Mouse (Mus musculus): ENCODE data around the gene Thap4. TPM values are rescaled to one million over a fixed set of nuclear protein-coding genes. Genes with fewer than 3 reads are reported as not detected.

Thap4 gene
- polyA plus RNA-seq, 1 experiment from 2014 or later: 58.4 TPM

DNA sequence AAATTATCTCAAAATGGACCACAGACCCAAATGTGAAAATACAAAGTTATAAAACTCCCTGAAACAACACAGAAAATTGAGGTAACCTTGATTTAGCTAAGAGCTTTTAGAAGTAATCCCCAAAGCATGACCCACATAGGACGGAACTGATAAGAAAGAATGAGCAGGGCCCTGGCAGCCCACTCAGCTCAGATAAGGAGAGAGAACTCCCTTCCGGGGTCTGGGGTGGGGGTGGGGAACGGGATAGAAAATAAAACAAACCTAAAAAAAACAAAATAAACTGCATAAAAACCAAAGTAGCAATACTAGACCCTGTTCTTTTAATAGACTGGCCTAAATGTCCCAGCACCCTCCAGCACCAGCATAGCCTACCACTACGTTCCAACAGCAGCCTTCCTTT is 12.7 kb downstream of the Thap4 start:
- Histone ChIP-seq H3K4me1 (no peaks in the 10 kb centered on the region), H3K36me3 (peaks cover 35% of the 10 kb centered on the region; the same call in 1 of the 2 replicates), H3K4me2 (no peak overlapping the region), H3K4me3 (no peak overlapping the region), H3K27me3 (no peaks in the 10 kb centered on the region), H3K27ac (no peak overlapping the region), H3K9me3 (0 out of 2 replicates have a peak, but pooled peaks cover 2% of the 10 kb centered on the region), H3K9ac (no peak overlapping the region)
- ATAC-seq (ENCODE audit: insufficient number of reproducible peaks, insufficient read depth, low FRiP score, low TSS enrichment, low read depth): no peak
- 91% methylated on average over 4 of the region's 4 CpGs for WGBS

DNA sequence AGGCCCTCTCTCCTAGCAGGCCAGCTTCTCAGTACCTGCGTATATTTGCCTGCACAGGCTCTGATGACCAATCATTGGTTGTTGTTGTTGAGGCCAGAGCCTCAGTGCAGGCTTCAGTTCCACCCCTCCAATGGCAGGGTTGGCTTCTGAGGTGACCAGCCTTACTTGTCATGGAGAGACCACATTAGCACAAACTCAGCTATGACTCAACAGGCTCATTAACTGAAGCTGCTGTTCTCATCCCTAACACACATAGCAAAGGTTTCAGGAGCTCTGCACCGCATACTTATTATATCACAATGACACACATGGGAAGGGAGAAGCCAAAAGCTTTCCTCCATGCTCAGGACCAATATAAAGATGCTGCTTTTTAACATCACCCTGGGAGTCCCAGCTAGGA is 14.0 kb downstream of the Thap4 start:
- H3K27me3 ChIP-seq: no peaks in the 10 kb centered on the region
- no peaks in the 10 kb centered on the region for H3K4me1 ChIP-seq
- H3K27ac ChIP-seq: no peak overlapping the region
- peaks cover 28% of the 10 kb centered on the region; the same call in 1 of the 2 replicates for H3K36me3 ChIP-seq
- 0 out of 2 replicates have a peak, but pooled peaks cover 2% of the 10 kb centered on the region for H3K9me3 ChIP-seq
- no peak overlapping the region for H3K4me2 ChIP-seq
- WGBS: 98% methylated on average over 2 of the region's 2 CpGs
- no peak overlapping the region for H3K9ac ChIP-seq
- H3K4me3 ChIP-seq: no peak overlapping the region
- no peak for ATAC-seq (ENCODE audit: insufficient number of reproducible peaks, insufficient read depth, low FRiP score, low TSS enrichment, low read depth)

- H3K4me3 ChIP-seq: no peak overlapping the region
- 94% methylated on average over 5 of the region's 5 CpGs for WGBS
- H3K4me2 ChIP-seq: no peak overlapping the region
- ATAC-seq (ENCODE audit: insufficient number of reproducible peaks, insufficient read depth, low FRiP score, low TSS enrichment, low read depth): no peak
- H3K27me3 ChIP-seq: no peaks in the 10 kb centered on the region
- no peak overlapping the region for H3K27ac ChIP-seq
- no peaks in the 10 kb centered on the region for H3K9me3 ChIP-seq
- no peaks in the 10 kb centered on the region for H3K4me1 ChIP-seq
- H3K9ac ChIP-seq: no peak overlapping the region
- peaks cover 8% of the 10 kb centered on the region; the same call in 1 of the 2 replicates for H3K36me3 ChIP-seq
These were observed 17.0 kb downstream of the Thap4 start for GRCm38 (mm10) chr1:93737711-93738110.

DNA sequence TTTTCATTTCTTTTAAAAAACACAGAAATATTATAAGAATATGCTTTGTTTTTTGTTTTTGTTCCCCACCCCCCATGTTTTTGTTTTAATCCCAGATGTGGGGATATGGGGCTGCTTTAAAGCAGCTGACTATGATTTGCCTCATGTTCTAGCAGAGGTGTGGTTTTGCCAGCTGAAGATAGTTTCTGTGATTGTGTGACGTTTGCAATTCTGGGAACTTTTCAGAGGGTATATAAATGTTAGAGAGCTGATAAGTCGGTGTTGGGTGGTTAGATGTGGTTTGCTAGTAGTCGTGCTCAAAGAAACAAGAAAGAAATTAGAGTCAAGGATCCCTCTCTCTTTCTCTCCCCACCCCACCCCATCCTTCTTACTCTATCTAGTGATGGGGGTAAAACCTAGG is 18.8 kb downstream of the Thap4 start:
- H3K27ac ChIP-seq: no peak overlapping the region
- H3K9me3 ChIP-seq: no peaks in the 10 kb centered on the region
- 0 out of 2 replicates have a peak, but pooled peaks cover 3% of the 10 kb centered on the region for H3K36me3 ChIP-seq
- no peak overlapping the region for H3K4me3 ChIP-seq
- no peak overlapping the region for H3K4me2 ChIP-seq
- no peaks in the 10 kb centered on the region for H3K27me3 ChIP-seq
- ATAC-seq (ENCODE audit: insufficient number of reproducible peaks, insufficient read depth, low FRiP score, low TSS enrichment, low read depth): no peak
- H3K9ac ChIP-seq: no peak overlapping the region
- H3K4me1 ChIP-seq: no peaks in the 10 kb centered on the region
- WGBS: 57% methylated on average over 3 of the region's 3 CpGs

DNA sequence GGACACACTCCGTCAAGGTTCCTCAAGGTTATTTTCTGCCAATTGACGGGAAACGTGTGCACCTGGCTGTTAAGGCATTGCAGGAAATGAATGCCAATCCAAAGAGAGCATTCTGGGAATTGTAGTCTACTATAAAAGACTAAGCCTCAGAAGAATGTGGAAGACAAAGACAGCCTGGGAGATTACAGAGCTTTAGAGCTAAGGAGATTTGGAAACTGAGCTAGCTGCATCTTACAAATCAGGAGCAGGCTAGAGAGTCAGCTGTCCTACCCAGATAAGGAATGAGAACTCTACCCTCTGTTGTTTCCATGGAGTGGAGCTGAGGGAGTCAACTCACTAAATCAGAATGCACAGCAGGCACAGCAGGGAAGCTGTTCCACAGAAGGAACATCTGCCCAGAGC is 22.8 kb downstream of the Thap4 start:
- 0 out of 2 replicates have a peak, but pooled peaks cover 10% of the 10 kb centered on the region for H3K36me3 ChIP-seq
- H3K4me3 ChIP-seq: no peak overlapping the region
- 20% methylated on average over 3 of the region's 3 CpGs for WGBS
- ATAC-seq (ENCODE audit: insufficient number of reproducible peaks, insufficient read depth, low FRiP score, low TSS enrichment, low read depth): no peak
- H3K9ac ChIP-seq: no peak overlapping the region
- H3K4me1 ChIP-seq: no peaks in the 10 kb centered on the region
- no peaks in the 10 kb centered on the region for H3K9me3 ChIP-seq
- H3K27me3 ChIP-seq: no peaks in the 10 kb centered on the region
- no peak overlapping the region for H3K4me2 ChIP-seq
- no peak overlapping the region for H3K27ac ChIP-seq

DNA sequence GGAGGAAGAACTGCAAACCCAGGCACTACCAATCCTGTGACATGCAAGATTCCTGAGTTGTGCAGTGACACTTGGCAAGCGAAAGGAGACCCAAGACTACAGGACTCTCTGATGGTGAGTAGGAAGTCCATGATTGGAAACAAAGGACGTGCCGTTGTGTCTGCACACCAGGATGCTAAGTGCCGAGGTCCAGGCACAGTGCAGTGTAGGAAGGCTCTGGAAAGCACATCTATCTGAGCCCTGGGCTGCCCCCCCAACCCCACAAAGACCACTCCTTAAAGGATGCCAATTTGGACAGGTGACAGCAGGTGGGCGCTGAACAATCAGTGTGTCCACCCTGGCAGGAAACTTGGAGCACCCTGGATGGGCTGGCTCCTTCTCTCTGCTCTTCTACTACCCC is 23.6 kb downstream of the Thap4 start:
- no peaks in the 10 kb centered on the region for H3K9me3 ChIP-seq
- no peaks in the 10 kb centered on the region for H3K4me1 ChIP-seq
- H3K27me3 ChIP-seq: no peaks in the 10 kb centered on the region
- ATAC-seq (ENCODE audit: insufficient number of reproducible peaks, insufficient read depth, low FRiP score, low TSS enrichment, low read depth): no peak
- WGBS: 91% methylated on average over 5 of the region's 5 CpGs
- 0 out of 2 replicates have a peak, but pooled peaks cover 10% of the 10 kb centered on the region for H3K36me3 ChIP-seq
- no peak overlapping the region for H3K27ac ChIP-seq
- H3K4me3 ChIP-seq: no peak overlapping the region
- H3K9ac ChIP-seq: no peak overlapping the region
- H3K4me2 ChIP-seq: no peak overlapping the region

DNA sequence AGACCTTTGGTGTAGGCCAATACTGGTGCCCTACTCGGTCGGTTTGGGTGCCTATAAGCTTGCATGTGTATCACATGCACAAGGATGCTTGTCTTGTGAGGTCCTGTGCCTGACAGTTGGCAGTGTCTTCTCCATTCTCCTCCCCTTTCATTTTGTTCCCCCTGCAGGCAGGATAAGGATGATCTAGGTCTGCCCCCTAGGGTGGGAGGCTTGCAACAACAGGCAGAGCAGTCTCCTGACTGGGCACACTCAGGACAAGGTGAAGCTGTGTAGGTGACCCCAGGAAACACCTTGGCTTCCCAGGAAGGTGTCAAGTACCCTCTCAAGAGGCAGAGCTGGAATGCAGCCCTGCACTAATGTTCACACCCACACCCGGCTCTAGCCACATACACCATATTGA is 27.7 kb downstream of the Thap4 start:
- Histone ChIP-seq H3K4me2 (no peak overlapping the region), H3K36me3 (peaks cover 36% of the 10 kb centered on the region), H3K9ac (no peak overlapping the region), H3K27me3 (no peaks in the 10 kb centered on the region), H3K27ac (no peak overlapping the region), H3K9me3 (no peaks in the 10 kb centered on the region), H3K4me1 (no peaks in the 10 kb centered on the region), H3K4me3 (no peak overlapping the region)
- WGBS: 60% methylated on average over 3 of the region's 3 CpGs
- no peak for ATAC-seq (ENCODE audit: insufficient number of reproducible peaks, insufficient read depth, low FRiP score, low TSS enrichment, low read depth)

GRCm38 (mm10) chr1:93726116-93726515 is 28.5 kb downstream of the Thap4 start:
- Histone ChIP-seq H3K9ac (no peak overlapping the region), H3K4me1 (no peaks in the 10 kb centered on the region), H3K27me3 (no peaks in the 10 kb centered on the region), H3K27ac (no peak overlapping the region), H3K36me3 (peaks cover 36% of the 10 kb centered on the region), H3K9me3 (no peaks in the 10 kb centered on the region), H3K4me2 (no peak overlapping the region), H3K4me3 (no peak overlapping the region)
- WGBS: 85% methylated on average over 3 of the region's 3 CpGs
- no peak for ATAC-seq (ENCODE audit: insufficient number of reproducible peaks, insufficient read depth, low FRiP score, low TSS enrichment, low read depth)

DNA sequence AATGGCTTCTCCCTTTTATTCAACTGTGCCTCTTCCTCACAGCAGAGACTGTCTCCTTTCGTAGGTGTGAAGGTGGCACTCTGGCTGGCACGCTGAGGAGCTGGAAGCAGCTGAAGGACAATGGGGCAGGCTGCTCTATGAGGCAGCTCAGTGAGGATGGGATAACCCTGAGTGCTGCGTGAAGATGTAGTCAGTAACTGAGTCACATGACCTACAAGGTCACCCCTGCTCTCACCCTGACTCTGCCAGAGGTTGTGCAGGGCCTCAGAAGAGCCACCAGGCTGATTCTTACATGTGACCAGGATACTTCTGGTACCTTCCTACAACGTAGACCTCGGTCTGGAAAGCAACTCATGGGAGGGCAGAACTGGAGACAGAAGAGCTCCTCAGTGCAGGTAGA is 29.0 kb downstream of the Thap4 start:
- H3K27me3 ChIP-seq: no peaks in the 10 kb centered on the region
- no peak overlapping the region for H3K27ac ChIP-seq
- no peak overlapping the region for H3K9ac ChIP-seq
- H3K4me2 ChIP-seq: no peak overlapping the region
- H3K36me3 ChIP-seq: peaks cover 36% of the 10 kb centered on the region
- WGBS: 93% methylated on average over 5 of the region's 5 CpGs
- H3K4me1 ChIP-seq: no peaks in the 10 kb centered on the region
- no peaks in the 10 kb centered on the region for H3K9me3 ChIP-seq
- no peak overlapping the region for H3K4me3 ChIP-seq
- ATAC-seq (ENCODE audit: insufficient number of reproducible peaks, insufficient read depth, low FRiP score, low TSS enrichment, low read depth): no peak

GRCm38 (mm10) chr1:93724623-93725022 is 30.0 kb downstream of the Thap4 start:
- Histone ChIP-seq H3K4me1 (no peaks in the 10 kb centered on the region), H3K4me3 (no peak overlapping the region), H3K9me3 (no peaks in the 10 kb centered on the region), H3K27me3 (no peaks in the 10 kb centered on the region), H3K9ac (no peak overlapping the region), H3K4me2 (no peak overlapping the region), H3K27ac (no peak overlapping the region), H3K36me3 (peaks cover 36% of the 10 kb centered on the region)
- no peak for ATAC-seq (ENCODE audit: insufficient number of reproducible peaks, insufficient read depth, low FRiP score, low TSS enrichment, low read depth)
- WGBS: 77% methylated on average over 3 of the region's 3 CpGs

GRCm38 (mm10) chr1:93721557-93721956 is 33.1 kb downstream of the Thap4 start:
- no peak overlapping the region for H3K9ac ChIP-seq
- no peak overlapping the region for H3K27ac ChIP-seq
- 72% methylated on average over 7 of the region's 7 CpGs for WGBS
- no peak for ATAC-seq (ENCODE audit: insufficient number of reproducible peaks, insufficient read depth, low FRiP score, low TSS enrichment, low read depth)
- H3K36me3 ChIP-seq: peaks cover 35% of the 10 kb centered on the region
- no peaks in the 10 kb centered on the region for H3K9me3 ChIP-seq
- no peaks in the 10 kb centered on the region for H3K27me3 ChIP-seq
- no peaks in the 10 kb centered on the region for H3K4me1 ChIP-seq
- H3K4me3 ChIP-seq: no peak overlapping the region
- H3K4me2 ChIP-seq: no peak overlapping the region

DNA sequence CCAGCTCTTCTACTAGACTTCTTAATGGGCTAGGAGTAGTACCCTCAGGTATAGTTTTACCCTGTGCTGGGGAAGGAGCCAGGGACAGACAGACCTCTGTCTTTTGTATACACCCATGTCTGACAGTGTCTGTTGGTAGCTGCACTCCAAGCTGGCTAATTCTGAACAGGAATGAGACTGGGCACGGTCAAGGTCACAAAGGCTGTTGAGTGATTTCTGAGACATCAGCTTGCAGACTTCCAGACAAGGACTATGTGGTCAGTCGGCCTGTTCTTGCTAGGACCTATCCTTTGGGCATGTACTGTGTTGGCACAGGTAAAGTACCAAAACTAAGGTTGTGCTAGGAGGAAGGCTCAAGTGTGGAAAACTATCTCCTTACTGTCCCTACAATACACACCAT is 38.5 kb downstream of the Thap4 start:
- WGBS: 88% methylated on average over 2 of the region's 2 CpGs
- peaks cover 51% of the 10 kb centered on the region for H3K36me3 ChIP-seq

GRCm38 (mm10) chr1:93705389-93705788 is 49.3 kb downstream of the Thap4 start:
- H3K4me3 ChIP-seq: no peak overlapping the region
- H3K36me3 ChIP-seq: peaks cover 38% of the 10 kb centered on the region
- no peak for ATAC-seq (ENCODE audit: insufficient number of reproducible peaks, insufficient read depth, low FRiP score, low TSS enrichment, low read depth)
- H3K27ac ChIP-seq: no peak overlapping the region
- WGBS: 67% methylated on average over 3 of the region's 3 CpGs
- no peaks in the 10 kb centered on the region for H3K9me3 ChIP-seq
- H3K27me3 ChIP-seq: no peaks in the 10 kb centered on the region
- H3K4me1 ChIP-seq: no peaks in the 10 kb centered on the region
- H3K4me2 ChIP-seq: no peak overlapping the region
- no peak overlapping the region for H3K9ac ChIP-seq

More for the DNA sequence above, 38.5 kb downstream of the Thap4 start:
- H3K9ac ChIP-seq: no peak overlapping the region
- H3K4me3 ChIP-seq: no peak overlapping the region
- H3K27me3 ChIP-seq: no peaks in the 10 kb centered on the region
- no peak for ATAC-seq (ENCODE audit: insufficient number of reproducible peaks, insufficient read depth, low FRiP score, low TSS enrichment, low read depth)
- no peak overlapping the region for H3K27ac ChIP-seq
- H3K4me2 ChIP-seq: no peak overlapping the region
- H3K4me1 ChIP-seq: no peaks in the 10 kb centered on the region
- no peaks in the 10 kb centered on the region for H3K9me3 ChIP-seq
